Mouse (Mus musculus): ENCODE measurements around the gene Fkbp10. TPM values are rescaled to one million over a fixed set of nuclear protein-coding genes. Genes with fewer than 3 reads are reported as not detected.

The Fkbp10 gene
- total and polyA plus RNA-seq, 2 experiments from 2014 or later = 23.4 to 34.6 TPM

- H3K4me1 ChIP-seq (ENCODE audit: insufficient read depth) = no peaks in the 10 kb centered on the region
- H3K27ac ChIP-seq (ENCODE audit: low read depth, low read length) = no peak overlapping the region
- no peak overlapping the region for H3K9ac ChIP-seq
- no peaks in the 10 kb centered on the region for H3K9me3 ChIP-seq (ENCODE audit: low read length)
- H3K36me3 ChIP-seq (ENCODE audit: insufficient read depth) = peaks cover 81% of the 10 kb centered on the region
- H3K4me3 ChIP-seq (ENCODE audit: low read depth, low read length) = no peak overlapping the region
- WGBS = 91% methylated on average over 21 of the region's 21 CpGs
- H3K4me2 ChIP-seq (ENCODE audit: low read depth) = no peak overlapping the region
- no peak for DNase-seq
- no peak for TF ChIP-seq CTCF (IDR thresholded peaks at IDR 0.05; ENCODE audit: low read depth)
- no peak for ATAC-seq
- H3K27me3 ChIP-seq (ENCODE audit: insufficient read depth, low read length) = no peaks in the 10 kb centered on the region
These were observed 38.6 kb upstream of the Fkbp10 start for GRCm38 (mm10) chr11:100376746-100377389.

- Histone ChIP-seq H3K4me1 (ENCODE audit: insufficient read depth) (no peaks in the 10 kb centered on the region), H3K36me3 (ENCODE audit: insufficient read depth) (peaks cover 82% of the 10 kb centered on the region), H3K9me3 (ENCODE audit: low read length) (no peaks in the 10 kb centered on the region), H3K27me3 (ENCODE audit: insufficient read depth, low read length) (no peaks in the 10 kb centered on the region), H3K4me2 (ENCODE audit: low read depth) (no peak overlapping the region), H3K9ac (no peak overlapping the region), H3K27ac (ENCODE audit: low read depth, low read length) (no peak overlapping the region), H3K4me3 (ENCODE audit: low read depth, low read length) (no peak overlapping the region)
- no peak for ATAC-seq
- TF ChIP-seq CTCF (IDR thresholded peaks at IDR 0.05; ENCODE audit: low read depth) = no peak
- 95% methylated on average over 14 of the region's 14 CpGs for WGBS
- DNase-seq = no peak
These were observed 37.5 kb upstream of the Fkbp10 start for GRCm38 (mm10) chr11:100377989-100378388.

- Histone ChIP-seq H3K27ac (ENCODE audit: low read depth, low read length) (no peak overlapping the region), H3K4me3 (ENCODE audit: low read depth, low read length) (no peak overlapping the region), H3K36me3 (ENCODE audit: insufficient read depth) (peaks cover 82% of the 10 kb centered on the region), H3K9ac (no peak overlapping the region), H3K4me1 (ENCODE audit: insufficient read depth) (no peaks in the 10 kb centered on the region), H3K9me3 (ENCODE audit: low read length) (no peaks in the 10 kb centered on the region), H3K27me3 (ENCODE audit: insufficient read depth, low read length) (no peaks in the 10 kb centered on the region), H3K4me2 (ENCODE audit: low read depth) (no peak overlapping the region)
- no peak for TF ChIP-seq CTCF (IDR thresholded peaks at IDR 0.05; ENCODE audit: low read depth)
- WGBS = 88% methylated on average over 5 of the region's 5 CpGs
- DNase-seq = no peak
- no peak for ATAC-seq
These were observed 37.1 kb upstream of the Fkbp10 start for GRCm38 (mm10) chr11:100378446-100378845.

- ATAC-seq (no peak), DNase-seq (no peak)
- Histone ChIP-seq H3K9me3 (ENCODE audit: low read length) (no peaks in the 10 kb centered on the region), H3K4me2 (ENCODE audit: low read depth) (no peak overlapping the region), H3K27me3 (ENCODE audit: insufficient read depth, low read length) (no peaks in the 10 kb centered on the region), H3K4me1 (ENCODE audit: insufficient read depth) (no peaks in the 10 kb centered on the region), H3K27ac (ENCODE audit: low read depth, low read length) (no peak overlapping the region), H3K4me3 (ENCODE audit: low read depth, low read length) (no peak overlapping the region), H3K36me3 (ENCODE audit: insufficient read depth) (peaks cover 80% of the 10 kb centered on the region), H3K9ac (no peak overlapping the region)
- no peak for TF ChIP-seq CTCF (IDR thresholded peaks at IDR 0.05; ENCODE audit: low read depth)
- WGBS = 96% methylated on average over 4 of the region's 4 CpGs
These were observed 36.2 kb upstream of the Fkbp10 start for GRCm38 (mm10) chr11:100379311-100379710.

GRCm38 (mm10) chr11:100382682-100383081 lies 32.8 kb upstream of the Fkbp10 start:
- peaks cover 72% of the 10 kb centered on the region for H3K36me3 ChIP-seq (ENCODE audit: insufficient read depth)
- H3K4me2 ChIP-seq (ENCODE audit: low read depth) = no peak overlapping the region
- no peak overlapping the region for H3K9ac ChIP-seq
- no peaks in the 10 kb centered on the region for H3K4me1 ChIP-seq (ENCODE audit: insufficient read depth)
- no peaks in the 10 kb centered on the region for H3K9me3 ChIP-seq (ENCODE audit: low read length)
- 79% methylated on average over 6 of the region's 6 CpGs for WGBS
- no peak overlapping the region for H3K4me3 ChIP-seq (ENCODE audit: low read depth, low read length)
- ATAC-seq = no peak
- DNase-seq = no peak
- TF ChIP-seq CTCF (IDR thresholded peaks at IDR 0.05; ENCODE audit: low read depth) = no peak
- H3K27me3 ChIP-seq (ENCODE audit: insufficient read depth, low read length) = no peaks in the 10 kb centered on the region
- no peak overlapping the region for H3K27ac ChIP-seq (ENCODE audit: low read depth, low read length)

- H3K4me1 ChIP-seq (ENCODE audit: insufficient read depth) = peaks cover 5% of the 10 kb centered on the region; the same call in 1 of the 2 replicates
- H3K4me2 ChIP-seq (ENCODE audit: low read depth) = no peak overlapping the region
- WGBS = 89% methylated on average over 3 of the region's 3 CpGs
- DNase-seq (no peak), ATAC-seq (no peak)
- no peak overlapping the region for H3K4me3 ChIP-seq (ENCODE audit: low read depth, low read length)
- TF ChIP-seq CTCF (IDR thresholded peaks at IDR 0.05; ENCODE audit: low read depth) = no peak
- H3K36me3 ChIP-seq (ENCODE audit: insufficient read depth) = peaks cover 53% of the 10 kb centered on the region
- no peak overlapping the region for H3K27ac ChIP-seq (ENCODE audit: low read depth, low read length)
- H3K9ac ChIP-seq = no peak overlapping the region
- no peaks in the 10 kb centered on the region for H3K9me3 ChIP-seq (ENCODE audit: low read length)
- no peaks in the 10 kb centered on the region for H3K27me3 ChIP-seq (ENCODE audit: insufficient read depth, low read length)
These were observed 30.5 kb upstream of the Fkbp10 start for GRCm38 (mm10) chr11:100385016-100385415.

GRCm38 (mm10) chr11:100386586-100386985 lies 28.9 kb upstream of the Fkbp10 start:
- no peaks in the 10 kb centered on the region for H3K9me3 ChIP-seq (ENCODE audit: low read length)
- ATAC-seq (no peak), DNase-seq (no peak)
- H3K27me3 ChIP-seq (ENCODE audit: insufficient read depth, low read length) = no peaks in the 10 kb centered on the region
- no peak overlapping the region for H3K9ac ChIP-seq
- no peak overlapping the region for H3K27ac ChIP-seq (ENCODE audit: low read depth, low read length)
- peaks cover 5% of the 10 kb centered on the region; the same call in 1 of the 2 replicates for H3K4me1 ChIP-seq (ENCODE audit: insufficient read depth)
- peaks cover 42% of the 10 kb centered on the region for H3K36me3 ChIP-seq (ENCODE audit: insufficient read depth)
- H3K4me2 ChIP-seq (ENCODE audit: low read depth) = no peak overlapping the region
- no peak overlapping the region for H3K4me3 ChIP-seq (ENCODE audit: low read depth, low read length)
- WGBS = 51% methylated on average over 5 of the region's 5 CpGs
- TF ChIP-seq CTCF (IDR thresholded peaks at IDR 0.05; ENCODE audit: low read depth) = no peak
